Mouse (Mus musculus) gastrocnemius, adult 2 months (tissue): Measurements from ENCODE around the gene Qk. TPM values are rescaled to one million over a fixed set of nuclear protein-coding genes. Genes with fewer than 3 reads are reported as not detected.
A peak's percentile ranks its signal among the peaks of the same experiment; 100 is the strongest.

Source experiments
- DNase-seq: peaks from one replicate; pipeline ENCODE4 v3.0.0; 2022
- H3K27ac ChIP-seq: fragments of 200-600 bp; 2 replicates; pipeline ENCODE4 v1.8.1; 2022; ENCODE audit warnings: mild to moderate bottlenecking
- H3K4me3 ChIP-seq: fragments of 200-600 bp; 2 replicates; pipeline ENCODE4 v1.8.1; 2022; ENCODE audit warnings: mild to moderate bottlenecking, moderate library complexity
- CTCF ChIP-seq: fragments of 200-600 bp; IDR thresholded peaks from 2 replicates; pipeline ENCODE4 v1.8.1; 2022; ENCODE audit warnings: antibody characterized with exemption, mild to moderate bottlenecking, moderate library complexity
- intact Hi-C: fragments of 180-260 bp; cut with DNase I; formaldehyde crosslinking; loops from one replicate; pipeline ENCODE4 v1.15.1; 2025
- long read RNA-seq, 2 experiments: library from polyadenylated mRNA; stranded (forward); transcript quantifications; one replicate each; pipeline ENCODE4 v2.0.0; 2021
- total RNA-seq, 2 experiments: library from RNA; stranded (reverse); gene quantifications; 2 replicates each; pipeline ENCODE4 v1.2.3; 2021

Gene Qk
- 100 to 1,000 TPM; 236 to 397 TPM for total RNA-seq
- long read RNA-seq, experiment 1, full-length matches to known transcripts = 71 of 542 reads
- long read RNA-seq, experiment 1, partial matches to known transcripts = 13 of 542 reads
- long read RNA-seq, experiment 1, other reads (novel, unspliced or antisense) = 458 of 542 reads
- long read RNA-seq, experiment 2, full-length matches to known transcripts = 53 of 397 reads
- long read RNA-seq, experiment 2, partial matches to known transcripts = 8 of 397 reads
- long read RNA-seq, experiment 2, other reads (novel, unspliced or antisense) = 336 of 397 reads

GRCm38 (mm10) chr17:10319685-10320455 lies at the start of gene Qk:
Qk (minus strand) TSS chr17:10319854.
- Histone ChIP-seq H3K27ac (peak within 1 kb of the TSS; percentile 97), H3K4me3 (peak within 1 kb of the TSS; percentile 98)
- 0 out of 2 replicates have a peak, but pooled peaks have one; percentile 1 for TF ChIP-seq CTCF
- peak; percentile 96 for DNase-seq
- intact Hi-C loops = loop anchor here (2.0 to 10.0 kb wide), 4 partner anchors 69 to 225 kb away; no protein-coding TSS in a partner anchor

- DNase-seq = no peak
- no peak for TF ChIP-seq CTCF
- intact Hi-C loops = no loop called here
- Histone ChIP-seq H3K27ac (0 out of 2 replicates have a peak overlapping the region, but pooled peaks have one; percentile 20), H3K4me3 (no peak overlapping the region)
Measured at GRCm38 (mm10) chr17:10367044-10367443, 47.4 kb upstream of the Qk start.

GRCm38 (mm10) chr17:10366577-10366976 lies 46.9 kb upstream of the Qk start:
- intact Hi-C loops = no loop called here

GRCm38 (mm10) chr17:10365501-10366482 lies 46.1 kb upstream of the Qk start:
- H3K27ac ChIP-seq = peak overlapping the region; percentile 81
- intact Hi-C loops = no loop called here

More at GRCm38 (mm10) chr17:10366577-10366976, 46.9 kb upstream of the Qk start:
- no peak overlapping the region for H3K4me3 ChIP-seq
- no peak for DNase-seq
- no peak for TF ChIP-seq CTCF
- H3K27ac ChIP-seq = peak overlapping the region; percentile 57

GRCm38 (mm10) chr17:10363151-10363550 lies 43.5 kb upstream of the Qk start:
- no peak for TF ChIP-seq CTCF
- H3K27ac ChIP-seq = peak overlapping the region; percentile 81
- intact Hi-C loops = loop anchor here (2.0 kb wide), 1 partner anchor 20 kb away; no protein-coding TSS in a partner anchor

More at GRCm38 (mm10) chr17:10365501-10366482, 46.1 kb upstream of the Qk start:
- no peak overlapping the region for H3K4me3 ChIP-seq
- no peak for DNase-seq
- no peak for TF ChIP-seq CTCF

GRCm38 (mm10) chr17:10361882-10362291 lies 42.2 kb upstream of the Qk start:
- intact Hi-C loops = loop anchor here (2.0 kb wide), 1 partner anchor 19 kb away; no protein-coding TSS in a partner anchor
- no peak overlapping the region for H3K4me3 ChIP-seq
- TF ChIP-seq CTCF = no peak
- 0 out of 2 replicates have a peak overlapping the region, but pooled peaks have one; percentile 69 for H3K27ac ChIP-seq
- DNase-seq = no peak

More at GRCm38 (mm10) chr17:10363151-10363550, 43.5 kb upstream of the Qk start:
- H3K4me3 ChIP-seq = no peak overlapping the region
- no peak for DNase-seq

GRCm38 (mm10) chr17:10360738-10361137 lies 41.1 kb upstream of the Qk start:
- intact Hi-C loops = no loop called here
- no peak for TF ChIP-seq CTCF
- H3K4me3 ChIP-seq = no peak overlapping the region
- peak overlapping the region; percentile 69 for H3K27ac ChIP-seq
- DNase-seq = no peak

GRCm38 (mm10) chr17:10359466-10359865 lies 39.8 kb upstream of the Qk start:
- peak overlapping the region; percentile 12; the same call in 1 of the 2 replicates for H3K27ac ChIP-seq
- no peak overlapping the region for H3K4me3 ChIP-seq
- intact Hi-C loops = no loop called here
- no peak for TF ChIP-seq CTCF
- DNase-seq = no peak

- no peak for DNase-seq
- TF ChIP-seq CTCF = no peak
- Histone ChIP-seq H3K4me3 (no peak overlapping the region), H3K27ac (no peak overlapping the region)
- intact Hi-C loops = no loop called here
Measured at GRCm38 (mm10) chr17:10357348-10357747, 37.7 kb upstream of the Qk start.

GRCm38 (mm10) chr17:10356294-10356693 lies 36.6 kb upstream of the Qk start:
- Histone ChIP-seq H3K27ac (no peak overlapping the region), H3K4me3 (no peak overlapping the region)
- no peak for DNase-seq
- no peak for TF ChIP-seq CTCF
- intact Hi-C loops = no loop called here

GRCm38 (mm10) chr17:10355746-10356145 lies 36.1 kb upstream of the Qk start:
- no peak for TF ChIP-seq CTCF
- H3K4me3 ChIP-seq = no peak overlapping the region
- no peak for DNase-seq
- no peak overlapping the region for H3K27ac ChIP-seq
- intact Hi-C loops = no loop called here

- intact Hi-C loops = loop anchor here (5.0 kb wide), 1 partner anchor 154 kb away; no protein-coding TSS in a partner anchor
- H3K4me3 ChIP-seq = no peak overlapping the region
- no peak overlapping the region for H3K27ac ChIP-seq
- no peak for DNase-seq
- no peak for TF ChIP-seq CTCF
Measured at GRCm38 (mm10) chr17:10338286-10338685, 18.6 kb upstream of the Qk start.
